Mouse (Mus musculus) urinary bladder, adult 2 months (tissue): ENCODE measurements at regions not wholly inside any gene's neighbourhood (a gene's known extent, or its start where the extent isn't known, plus 50 kb on each side); places are given as distances from the start of the nearest gene placed in this dataset.
"Not testable (repeated sequence)": the region's sequence is repeated elsewhere in the genome, so short reads cannot be mapped to it uniquely, and the experiment has no call there.

Source experiments
- DNase-seq: peaks from one replicate; pipeline ENCODE4 v3.0.0; 2022; ENCODE audit warnings: low spot score

DNA sequence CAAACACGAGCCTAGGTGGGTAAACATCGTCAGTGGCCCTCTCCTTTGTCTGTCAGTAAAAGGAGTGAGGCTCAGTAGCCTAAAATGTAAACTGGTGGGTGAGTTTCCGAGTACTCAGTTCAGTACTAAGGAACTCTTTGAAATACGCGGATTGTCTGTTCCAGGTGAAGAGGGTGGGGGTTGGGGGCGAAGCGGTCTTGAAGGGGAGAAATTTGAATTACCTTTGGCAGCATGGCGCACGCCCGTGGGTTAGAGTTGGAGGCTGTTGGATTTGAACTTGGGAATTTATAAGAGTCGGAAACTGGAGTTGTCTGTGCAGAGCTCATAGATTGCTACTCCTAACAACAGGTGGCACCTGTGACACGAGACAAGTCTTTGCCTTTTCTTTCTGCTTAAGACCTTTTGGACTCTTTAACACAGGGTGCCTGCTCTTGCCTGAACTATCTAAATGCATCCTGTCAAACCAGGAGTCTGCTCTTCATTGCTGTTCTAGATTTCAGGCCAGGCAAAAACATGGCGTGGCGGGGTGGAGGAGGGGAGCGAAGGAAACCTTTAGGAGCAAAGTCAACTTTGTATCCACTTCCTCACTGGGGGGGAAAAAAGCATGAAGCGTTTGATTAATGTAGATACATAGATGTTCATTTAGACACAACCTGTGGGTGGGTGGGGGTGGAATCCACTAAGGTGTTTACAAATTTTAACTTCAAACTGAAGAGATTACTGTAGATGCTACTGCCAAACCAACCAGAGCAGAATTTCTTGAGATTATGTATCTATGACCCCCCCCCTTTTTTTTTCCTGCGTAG is 89.0 kb upstream of the Rpl34 start:
- no peak for DNase-seq

GRCm38 (mm10) chr3:130818467-130819030 is 88.4 kb upstream of the Rpl34 start:
- peak; percentile 63 for DNase-seq

GRCm38 (mm10) chr3:130809696-130810665 is 79.8 kb upstream of the Rpl34 start:
- DNase-seq = no peak

DNA sequence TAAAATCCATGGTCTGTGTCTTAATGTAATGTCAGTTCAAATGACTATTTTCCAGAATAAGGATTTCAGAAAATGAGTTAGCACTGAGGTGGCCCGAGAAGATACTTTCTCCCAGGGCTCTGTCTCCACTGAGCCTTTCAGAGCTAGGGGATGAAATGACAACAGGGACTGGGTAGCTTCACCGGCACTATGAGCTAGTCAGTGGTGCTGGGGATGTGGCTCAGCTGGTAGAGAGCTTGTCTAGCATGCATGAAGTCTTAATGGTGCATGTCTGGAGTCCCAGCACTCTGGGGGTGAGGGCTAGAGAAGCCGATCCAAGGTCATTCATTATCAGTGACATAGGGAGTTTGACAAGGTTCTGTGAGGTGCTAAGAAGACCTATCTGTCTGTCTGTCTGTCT is 75.1 kb upstream of the Rpl34 start:
- DNase-seq = no peak

GRCm38 (mm10) chr3:130804327-130804662 is 74.1 kb upstream of the Rpl34 start:
- DNase-seq = no peak

- DNase-seq = no peak
These were observed 73.6 kb upstream of the Rpl34 start for GRCm38 (mm10) chr3:130803591-130804326.

- DNase-seq = no peak
These were observed 69.8 kb upstream of the Rpl34 start for GRCm38 (mm10) chr3:130800016-130800415.

- DNase-seq = not testable (repeated sequence)
These were observed 67.8 kb upstream of the Rpl34 start for GRCm38 (mm10) chr3:130797956-130798355.

DNA sequence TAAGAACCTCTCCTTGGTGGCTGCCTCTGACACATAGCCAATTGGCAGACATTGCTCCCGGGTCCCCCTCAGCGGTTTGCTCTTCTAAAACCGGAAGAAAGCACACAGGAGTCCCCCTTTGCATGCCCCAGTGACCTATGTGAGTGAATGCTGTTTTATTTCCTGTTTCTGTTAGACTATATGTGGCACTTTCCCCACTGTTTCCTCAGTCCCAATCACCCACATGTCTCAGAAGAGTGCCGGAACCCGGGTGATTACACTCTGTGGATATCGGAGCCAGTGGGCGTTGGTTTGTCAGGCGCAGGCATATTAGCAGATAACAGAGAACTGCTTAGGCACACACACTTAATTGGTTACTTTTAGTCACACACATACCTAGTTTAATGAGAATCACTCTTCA is 66.3 kb upstream of the Rpl34 start:
- no peak for DNase-seq

- DNase-seq = no peak
These were observed 65.2 kb upstream of the Rpl34 start for GRCm38 (mm10) chr3:130795396-130795795.

DNA sequence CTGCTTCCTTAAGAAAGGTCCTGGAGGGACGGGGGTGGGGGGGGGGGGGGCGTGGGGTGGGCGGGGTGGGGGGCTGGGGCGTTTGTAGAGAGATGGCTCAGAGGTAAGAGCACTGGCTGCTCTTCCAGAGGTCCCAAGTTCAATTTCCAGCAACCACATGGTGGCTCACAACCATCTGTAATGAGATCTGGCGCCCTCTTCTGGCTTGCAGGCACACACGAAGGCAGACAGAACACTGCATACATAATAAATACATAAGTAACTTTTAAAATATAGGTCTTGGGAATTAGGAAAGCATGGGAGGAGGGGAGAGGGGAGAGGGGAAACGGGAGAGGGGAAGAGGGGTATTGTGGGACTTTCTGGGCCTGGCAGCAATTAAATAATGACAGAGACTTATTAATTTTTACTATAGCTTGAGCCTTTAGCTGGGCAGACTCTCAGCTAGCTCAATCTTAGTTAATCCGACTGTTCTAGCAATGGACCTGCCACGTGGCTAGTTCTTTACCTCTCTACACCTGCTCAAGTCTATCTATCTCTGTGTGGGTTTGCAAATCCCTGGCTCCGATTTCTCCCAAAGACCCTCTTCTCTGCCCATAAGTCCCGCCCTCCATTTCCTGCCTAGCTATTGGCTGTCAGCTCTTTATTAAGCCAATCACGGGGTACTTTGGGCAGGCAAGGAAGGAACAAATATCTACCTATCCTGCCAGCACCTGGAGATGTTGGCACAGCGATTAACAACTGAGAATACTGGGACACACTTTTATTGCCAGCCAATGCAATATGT is 64.1 kb upstream of the Rpl34 start:
- DNase-seq = no peak

GRCm38 (mm10) chr3:130780706-130781240 is 50.6 kb upstream of the Rpl34 start:
- DNase-seq = no peak
